Mouse (Mus musculus) spleen, postnatal 10 days (tissue): ENCODE results near the gene Mapkapk2.

Experiments used
- DNase-seq, 2 experiments: peaks; one replicate each; pipeline ENCODE4 v3.0.0; 2021 to 2022; ENCODE audit warnings: low spot score in 2 of 2

Mapkapk2 gene

GRCm38 (mm10) chr1:131021438-131021837 lies 76.2 kb downstream of the Mapkapk2 start:
- no peak for DNase-seq

DNA sequence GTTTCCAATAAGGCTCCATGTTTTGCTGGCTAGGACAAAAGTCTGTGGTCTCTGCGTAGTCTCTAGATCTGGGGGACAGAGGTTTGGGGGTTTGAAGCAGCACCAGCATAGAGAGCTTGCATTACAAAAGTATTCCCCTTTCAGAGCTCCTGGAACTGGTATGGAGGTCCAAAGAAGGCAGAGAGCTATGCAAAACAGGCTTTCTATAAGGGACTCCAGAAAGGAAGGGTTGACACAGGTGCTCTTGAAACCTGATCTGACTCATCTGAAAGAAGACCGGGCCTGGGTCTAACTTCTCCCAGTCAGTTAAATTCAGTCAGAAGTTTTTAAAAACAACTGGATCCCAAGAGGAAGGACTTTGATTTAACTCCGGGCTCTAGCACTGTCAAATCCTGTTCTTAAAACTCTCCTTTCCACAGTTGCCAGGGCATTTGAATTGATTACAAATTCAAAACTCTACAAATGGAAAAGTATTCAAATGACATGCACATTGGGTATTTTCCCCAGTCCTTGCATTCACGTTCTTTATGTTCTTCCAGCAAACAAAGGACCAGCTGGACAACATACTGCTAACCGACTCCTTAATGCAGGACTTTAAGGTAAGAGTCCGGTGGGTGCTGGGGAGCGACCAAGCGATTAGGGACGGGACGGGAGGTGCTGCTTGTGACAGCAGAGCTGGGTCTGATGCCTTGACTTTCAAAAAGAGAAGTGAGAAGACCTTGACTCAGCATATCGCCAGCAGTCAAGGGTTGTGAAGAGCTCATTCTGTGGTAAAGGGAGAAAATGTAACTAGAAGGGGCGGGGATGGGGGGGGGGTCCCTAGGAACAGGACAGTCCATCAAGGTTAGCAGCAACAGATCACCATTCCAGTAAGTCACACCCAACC lies 77.0 kb downstream of the Mapkapk2 start:
- DNase-seq, result no peak

- no peak for DNase-seq
These were observed 78.0 kb downstream of the Mapkapk2 start, which contains the start of gene Il10 for GRCm38 (mm10) chr1:131019492-131020098. Gene Il10, plus strand, starts transcription at chr1:131019845.

GRCm38 (mm10) chr1:131015879-131016278 lies 81.7 kb downstream of the Mapkapk2 start:
- DNase-seq, result no peak

- no peak for DNase-seq
These were observed 82.3 kb downstream of the Mapkapk2 start for GRCm38 (mm10) chr1:131015281-131015680.

- no peak for DNase-seq
These were observed 83.7 kb downstream of the Mapkapk2 start for GRCm38 (mm10) chr1:131013926-131014325.

- DNase-seq, result no peak
These were observed 85.1 kb downstream of the Mapkapk2 start for GRCm38 (mm10) chr1:131012494-131012893.

- DNase-seq, result no peak
These were observed 87.1 kb downstream of the Mapkapk2 start for GRCm38 (mm10) chr1:131010201-131011153.

DNA sequence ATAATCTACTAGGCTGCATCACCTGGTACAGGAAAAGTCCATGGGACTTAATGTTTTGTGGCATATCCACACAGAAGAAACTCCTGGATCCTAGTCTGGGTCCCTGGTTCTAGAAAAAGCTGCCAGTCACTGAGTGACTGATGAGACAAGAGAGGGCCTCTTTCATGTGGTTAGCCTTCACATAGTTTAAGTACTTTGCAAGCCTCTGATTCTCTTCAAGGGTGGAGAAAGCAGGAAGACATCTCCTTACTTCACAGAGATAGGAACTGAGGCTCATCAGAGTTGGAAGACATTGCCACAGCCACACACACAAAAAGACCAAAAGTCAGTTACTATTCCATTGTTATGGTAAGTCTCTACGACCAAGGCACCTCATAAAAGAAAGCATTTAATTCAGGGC lies 91.6 kb downstream of the Mapkapk2 start:
- DNase-seq, result no peak
